Mouse (Mus musculus) forebrain, embryonic 10.5 days (tissue): ENCODE results near the gene 1600014C23Rik. TPM values are rescaled to one million over a fixed set of nuclear protein-coding genes. Genes with fewer than 3 reads are reported as not detected.
A peak's percentile ranks its signal among the peaks of the same experiment; 100 is the strongest.

Source experiments
- DNase-seq: peaks from one replicate; pipeline ENCODE4 v3.0.0-alpha.2; 2017; ENCODE audit warnings: low spot score; ENCODE audit errors: extremely low spot score
- H3K27ac ChIP-seq: fragments of 300-500 bp; sonication (generic); 2 replicates; pipeline ENCODE4 v1.5.1; 2016; ENCODE audit warnings: mild to moderate bottlenecking
- H3K27me3 ChIP-seq: fragments of 300-500 bp; sonication (generic); 2 replicates; pipeline ENCODE4 v1.6.1; 2016; ENCODE audit warnings: mild to moderate bottlenecking; ENCODE audit not compliant: poor library complexity, severe bottlenecking
- H3K36me3 ChIP-seq: fragments of 300-500 bp; sonication (generic); replicated peaks from 2 replicates; pipeline ENCODE4 v1.6.1; 2016; ENCODE audit warnings: mild to moderate bottlenecking, moderate library complexity
- H3K4me1 ChIP-seq: fragments of 300-500 bp; sonication (generic); 2 replicates; pipeline ENCODE4 v1.6.1; 2016
- H3K4me3 ChIP-seq: fragments of 300-500 bp; sonication (generic); 2 replicates; pipeline ENCODE4 v1.5.1; 2016; ENCODE audit warnings: mild to moderate bottlenecking, moderate library complexity
- H3K9me3 ChIP-seq: fragments of 300-500 bp; sonication (generic); 2 replicates; pipeline ENCODE4 v1.6.1; 2016; ENCODE audit warnings: mild to moderate bottlenecking, moderate library complexity
- WGBS: fragments of 180-500 bp; shearing (Covaris S2); methylation state at CpG from one replicate; pipeline ENCODE4 v1.1.7; 2016; 5-methylcytosine and 5-hydroxymethylcytosine counted together
- polyA plus RNA-seq: library from polyadenylated mRNA; unstranded; fragments of >200 nt; fragmentation: Nextera tagmentation; extraction: Ambion mirVana; gene quantifications from 2 replicates; pipeline ENCODE4 v1.2.1, GENCODE M21; 2016

Gene 1600014C23Rik
- polyA plus RNA-seq, 1 experiment from 2014 or later: not detected

DNA sequence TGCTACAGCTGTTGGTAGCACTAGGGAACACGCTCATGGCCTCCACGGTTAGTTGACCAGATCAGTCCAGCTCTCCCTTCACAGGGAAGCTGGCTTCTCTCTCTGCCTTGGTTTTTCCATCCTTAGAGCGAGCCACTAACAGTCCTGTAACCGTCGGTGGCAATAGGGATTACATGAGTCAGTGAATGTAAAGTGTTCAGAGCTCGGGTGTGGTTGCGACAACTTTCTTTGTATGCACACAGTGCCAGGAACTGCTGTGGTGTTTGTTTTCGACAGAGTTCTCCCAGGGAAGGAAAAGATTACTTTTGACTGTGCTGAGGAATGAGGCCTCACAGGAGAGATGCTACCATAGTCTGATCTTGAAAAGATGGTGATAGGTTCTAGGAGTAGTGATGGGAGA, 29.5 kb upstream of the 1600014C23Rik start:
- WGBS: 86% methylated on average over 8 of the region's 8 CpGs
- Histone ChIP-seq H3K27ac (no peak overlapping the region; the same call in 1 of the 2 replicates), H3K4me1 (peaks cover 51% of the 10 kb centered on the region), H3K36me3 (no peaks in the 10 kb centered on the region), H3K27me3 (peaks cover 19% of the 10 kb centered on the region), H3K9me3 (no peaks in the 10 kb centered on the region), H3K4me3 (no peak overlapping the region)
- DNase-seq: no peak

DNA sequence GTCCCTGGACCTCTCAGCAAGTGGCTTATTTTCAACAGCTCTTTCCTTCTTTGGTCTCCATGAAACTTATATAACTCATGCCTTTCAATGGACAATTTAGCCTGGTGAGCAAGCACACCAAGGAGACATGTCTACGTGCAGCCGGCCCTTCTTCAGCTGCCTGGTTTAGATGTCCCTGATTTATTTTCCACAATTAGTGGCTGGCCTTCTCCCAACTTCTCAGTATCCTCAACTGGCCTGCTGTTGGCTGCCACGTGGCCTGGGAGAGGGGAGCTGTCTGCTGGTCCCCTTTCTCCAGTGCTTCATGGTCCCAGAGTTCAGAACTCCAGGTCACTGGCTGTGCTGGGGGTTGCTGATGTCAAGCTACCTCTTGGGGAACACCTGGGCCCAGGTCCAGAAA, 28.3 kb upstream of the 1600014C23Rik start:
- Histone ChIP-seq H3K4me3 (no peak overlapping the region), H3K4me1 (peaks cover 46% of the 10 kb centered on the region), H3K9me3 (no peaks in the 10 kb centered on the region), H3K36me3 (no peaks in the 10 kb centered on the region), H3K27ac (no peak overlapping the region), H3K27me3 (peaks cover 16% of the 10 kb centered on the region)
- WGBS: 88% methylated on average over 3 of the region's 3 CpGs
- DNase-seq: no peak

DNA sequence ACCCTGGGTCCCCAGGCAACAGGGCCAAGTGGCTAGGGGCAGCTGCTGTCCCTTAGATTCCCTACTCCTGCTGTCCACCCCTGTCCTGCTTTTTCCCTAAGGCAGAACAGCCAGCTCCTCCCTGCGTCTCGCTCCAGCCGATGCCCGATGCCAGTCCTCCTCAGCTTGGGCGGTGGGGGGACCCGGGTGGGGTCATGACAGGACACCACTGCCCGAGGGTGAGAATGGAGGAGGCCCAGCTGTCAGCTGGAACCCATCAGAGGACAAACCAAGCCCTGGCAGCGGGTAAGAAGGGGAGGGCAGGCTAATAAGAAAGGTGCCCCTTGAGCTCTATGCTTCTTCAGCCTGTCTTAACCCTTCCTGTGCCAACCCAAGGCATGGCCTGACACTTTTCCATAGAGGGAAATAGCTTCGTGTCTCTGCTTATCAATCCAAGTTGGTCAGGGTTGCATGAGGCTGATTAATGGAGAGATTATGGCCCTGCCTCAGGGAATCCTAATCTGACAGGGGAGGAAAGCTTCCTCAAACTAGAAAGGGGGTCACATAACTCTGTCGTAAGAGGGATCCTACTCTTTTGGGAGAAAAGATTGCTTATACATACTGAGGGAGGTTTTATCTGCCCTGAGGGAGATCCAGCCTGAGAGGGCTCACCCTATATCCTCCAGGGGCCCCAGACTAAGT, 27.5 kb upstream of the 1600014C23Rik start:
- no peak overlapping the region for H3K27ac ChIP-seq
- DNase-seq: no peak

DNA sequence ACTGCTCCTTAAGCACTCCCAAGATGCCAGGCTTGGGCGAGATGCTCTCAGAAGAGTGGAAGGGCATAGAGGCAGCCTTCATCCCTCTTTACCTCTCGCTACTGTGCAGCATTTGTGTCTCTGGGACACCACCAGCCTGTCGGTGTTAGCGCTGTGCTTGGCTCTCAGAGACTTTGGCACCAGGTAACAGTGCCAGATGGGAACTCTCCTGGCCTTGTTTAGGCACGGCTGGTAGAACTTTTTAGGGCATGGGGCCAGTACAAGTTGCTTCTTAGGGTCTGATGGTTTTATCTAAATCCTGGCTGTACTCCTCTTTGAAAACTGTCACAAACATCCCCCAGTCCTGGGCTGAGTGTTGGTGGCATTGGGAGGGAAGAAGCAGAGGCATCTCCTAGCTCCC, 26.1 kb upstream of the 1600014C23Rik start:
- 89% methylated on average over 5 of the region's 5 CpGs for WGBS
- peaks cover 39% of the 10 kb centered on the region for H3K4me1 ChIP-seq
- H3K36me3 ChIP-seq: no peaks in the 10 kb centered on the region
- H3K27ac ChIP-seq: no peak overlapping the region
- H3K9me3 ChIP-seq: no peaks in the 10 kb centered on the region
- no peak for DNase-seq
- 0 out of 2 replicates have a peak, but pooled peaks cover 5% of the 10 kb centered on the region for H3K27me3 ChIP-seq
- no peak overlapping the region for H3K4me3 ChIP-seq

More for the DNA sequence above, 27.5 kb upstream of the 1600014C23Rik start:
- peaks cover 16% of the 10 kb centered on the region for H3K27me3 ChIP-seq
- H3K36me3 ChIP-seq: no peaks in the 10 kb centered on the region
- no peak overlapping the region for H3K4me3 ChIP-seq
- H3K9me3 ChIP-seq: no peaks in the 10 kb centered on the region
- 76% methylated on average over 10 of the region's 10 CpGs for WGBS
- peaks cover 46% of the 10 kb centered on the region for H3K4me1 ChIP-seq

DNA sequence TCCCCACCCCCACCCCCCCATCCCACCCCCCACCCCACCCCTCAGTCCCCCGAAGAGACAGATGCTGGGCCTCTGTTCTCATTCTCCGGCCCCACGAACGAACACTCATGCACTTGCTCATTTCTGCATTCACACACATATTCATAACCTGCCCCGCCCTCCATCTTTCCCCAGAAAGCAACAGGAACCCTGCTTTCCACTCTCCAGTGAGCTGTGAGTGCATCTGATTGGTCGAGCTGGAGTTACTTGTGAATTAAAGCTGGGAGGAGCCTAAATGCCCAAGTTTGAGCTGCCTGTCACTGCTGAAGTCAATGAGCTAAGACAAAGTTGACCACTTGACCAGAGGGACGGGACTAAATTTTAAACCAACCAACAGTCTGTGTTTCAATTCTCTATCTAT, 25.2 kb upstream of the 1600014C23Rik start:
- Histone ChIP-seq H3K4me3 (no peak overlapping the region), H3K4me1 (peaks cover 39% of the 10 kb centered on the region), H3K36me3 (no peaks in the 10 kb centered on the region), H3K27ac (no peak overlapping the region), H3K27me3 (0 out of 2 replicates have a peak, but pooled peaks cover 5% of the 10 kb centered on the region), H3K9me3 (no peaks in the 10 kb centered on the region)
- 77% methylated on average over 7 of the region's 7 CpGs for WGBS
- no peak for DNase-seq

DNA sequence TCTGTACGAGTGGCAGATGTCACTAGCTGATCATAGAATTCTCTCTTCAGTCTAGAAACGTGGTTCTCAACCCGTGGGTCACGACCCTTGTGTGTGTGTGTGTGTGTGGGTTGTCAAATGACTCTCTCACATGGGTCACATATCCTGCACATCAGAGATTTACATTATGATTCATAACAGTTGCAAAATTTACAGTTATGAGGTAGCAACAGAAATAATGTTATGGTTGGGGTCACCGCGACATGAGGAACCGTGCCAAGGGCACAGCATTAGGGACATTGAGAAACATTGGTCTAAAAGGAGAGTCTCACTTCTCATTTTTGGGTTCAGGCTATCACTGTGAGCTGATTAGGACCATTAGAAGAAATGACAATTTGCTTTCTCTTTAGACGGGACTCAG, 24.3 kb upstream of the 1600014C23Rik start:
- Histone ChIP-seq H3K4me3 (no peak overlapping the region), H3K36me3 (no peaks in the 10 kb centered on the region), H3K27ac (no peak overlapping the region), H3K9me3 (no peaks in the 10 kb centered on the region), H3K27me3 (0 out of 2 replicates have a peak, but pooled peaks cover 5% of the 10 kb centered on the region), H3K4me1 (peaks cover 39% of the 10 kb centered on the region)
- no peak for DNase-seq
- WGBS: 87% methylated on average over 8 of the region's 8 CpGs

DNA sequence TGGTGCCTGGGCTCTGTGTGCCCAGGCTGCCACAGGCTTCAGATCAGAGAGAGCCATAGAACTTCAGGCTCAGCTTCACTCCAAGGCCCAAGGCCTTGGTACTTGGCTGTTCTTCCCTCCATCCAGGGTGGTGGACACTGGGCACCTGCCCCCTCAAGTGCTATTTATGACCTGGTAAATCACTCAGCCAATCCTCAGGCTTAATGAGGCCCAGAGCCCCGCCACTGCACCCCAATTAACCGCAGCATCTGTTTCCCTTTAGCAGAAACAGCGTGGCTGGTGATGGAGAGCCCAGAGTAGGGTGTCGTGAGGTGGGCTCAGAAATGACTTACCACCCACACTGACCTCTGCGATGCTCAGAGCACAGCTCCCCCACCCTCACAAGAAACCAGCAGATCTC, 23.2 kb upstream of the 1600014C23Rik start:
- Histone ChIP-seq H3K9me3 (no peaks in the 10 kb centered on the region), H3K4me3 (no peak overlapping the region), H3K36me3 (no peaks in the 10 kb centered on the region), H3K27me3 (0 out of 2 replicates have a peak, but pooled peaks cover 5% of the 10 kb centered on the region), H3K4me1 (peaks cover 43% of the 10 kb centered on the region), H3K27ac (0 out of 2 replicates have a peak overlapping the region, but pooled peaks have one; percentile 16)
- 68% methylated on average over 5 of the region's 5 CpGs for WGBS
- DNase-seq: no peak

DNA sequence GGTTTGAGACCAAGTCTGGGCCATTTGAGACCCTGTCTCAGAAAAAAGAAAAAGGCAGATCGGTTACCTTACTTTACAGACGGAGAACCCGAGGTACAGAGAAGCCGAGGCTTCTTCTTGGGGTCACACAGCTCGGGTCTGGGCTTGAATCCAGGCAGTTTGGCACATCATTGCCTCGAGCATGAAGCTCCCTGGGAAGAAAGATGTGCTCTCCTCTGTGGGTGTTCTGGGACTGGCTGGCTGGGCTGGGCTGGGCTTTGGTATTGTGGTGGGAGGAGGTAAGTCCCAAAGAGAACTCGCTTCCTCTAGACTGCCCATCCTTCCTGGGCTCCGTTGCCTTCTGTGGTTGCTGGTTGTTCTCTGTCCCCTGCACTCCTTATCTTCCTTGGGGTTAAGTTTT, 22.7 kb upstream of the 1600014C23Rik start:
- Histone ChIP-seq H3K4me3 (no peak overlapping the region), H3K4me1 (peaks cover 40% of the 10 kb centered on the region), H3K36me3 (no peaks in the 10 kb centered on the region), H3K27ac (0 out of 2 replicates have a peak overlapping the region, but pooled peaks have one; percentile 16), H3K27me3 (0 out of 2 replicates have a peak, but pooled peaks cover 5% of the 10 kb centered on the region), H3K9me3 (no peaks in the 10 kb centered on the region)
- 80% methylated on average over 8 of the region's 8 CpGs for WGBS
- DNase-seq: no peak

DNA sequence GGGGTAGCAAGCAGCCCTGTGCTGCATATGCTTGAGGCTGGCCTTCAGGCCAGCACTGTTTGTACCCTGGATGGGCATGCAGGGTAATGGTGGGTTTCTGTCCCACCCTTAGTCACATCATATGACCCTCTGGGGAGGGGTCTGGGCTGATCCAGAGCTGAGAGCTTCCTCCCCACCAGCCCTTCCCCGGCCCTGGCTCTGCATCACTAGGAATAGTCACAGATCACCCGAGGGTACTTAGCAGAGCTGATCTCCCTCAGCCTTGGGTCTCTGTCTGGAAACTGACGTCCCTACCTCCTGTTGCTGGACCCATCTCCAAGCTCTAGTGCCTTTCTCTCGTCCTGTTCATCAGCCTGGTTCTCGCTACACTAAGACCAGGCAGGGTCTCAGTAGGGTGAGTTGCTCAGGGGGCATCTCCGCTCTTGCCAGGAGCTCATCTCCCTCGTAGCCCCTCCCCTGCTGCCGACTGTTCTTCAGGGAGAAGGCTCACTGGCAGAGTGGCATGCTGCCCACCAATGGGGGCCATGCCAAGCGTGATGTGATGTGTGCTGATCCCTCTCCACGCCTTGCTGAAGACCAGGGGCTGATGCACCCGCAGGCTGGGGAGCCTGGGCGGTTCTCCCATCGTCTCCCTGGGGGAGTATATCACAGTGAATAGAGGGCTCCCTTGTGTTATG, 20.7 kb upstream of the 1600014C23Rik start:
- WGBS: 88% methylated on average over 13 of the region's 13 CpGs

DNA sequence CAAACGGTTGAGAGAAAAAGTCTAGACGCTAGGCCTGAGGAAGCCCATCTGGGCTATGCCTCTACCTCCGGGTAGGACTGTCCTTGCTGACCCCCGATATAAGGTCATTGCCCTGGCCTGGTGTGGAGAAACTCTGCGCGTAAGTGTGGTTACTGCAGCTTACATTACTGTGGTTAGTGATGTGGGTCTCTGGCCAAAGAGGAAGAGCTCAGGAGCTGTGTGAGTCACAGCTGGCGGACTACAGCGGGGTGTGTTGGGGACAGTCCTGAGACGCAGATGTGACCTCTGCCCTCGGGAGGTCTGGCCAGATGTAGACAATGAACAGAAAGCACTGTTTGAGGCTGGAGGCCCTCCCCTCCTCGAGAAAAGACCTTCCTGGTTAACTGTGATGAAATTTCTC, 19.0 kb upstream of the 1600014C23Rik start:
- DNase-seq: no peak
- Histone ChIP-seq H3K4me1 (peaks cover 33% of the 10 kb centered on the region), H3K9me3 (no peaks in the 10 kb centered on the region), H3K4me3 (no peak overlapping the region), H3K36me3 (no peaks in the 10 kb centered on the region), H3K27me3 (no peaks in the 10 kb centered on the region), H3K27ac (peak overlapping the region; percentile 48)
- 59% methylated on average over 11 of the region's 11 CpGs for WGBS

More for the DNA sequence above, 20.7 kb upstream of the 1600014C23Rik start:
- no peak for DNase-seq
- 0 out of 2 replicates have a peak overlapping the region, but pooled peaks have one; percentile 17 for H3K27ac ChIP-seq
- H3K4me1 ChIP-seq: peaks cover 32% of the 10 kb centered on the region
- no peaks in the 10 kb centered on the region for H3K9me3 ChIP-seq
- H3K27me3 ChIP-seq: no peaks in the 10 kb centered on the region
- H3K36me3 ChIP-seq: no peaks in the 10 kb centered on the region
- H3K4me3 ChIP-seq: no peak overlapping the region

DNA sequence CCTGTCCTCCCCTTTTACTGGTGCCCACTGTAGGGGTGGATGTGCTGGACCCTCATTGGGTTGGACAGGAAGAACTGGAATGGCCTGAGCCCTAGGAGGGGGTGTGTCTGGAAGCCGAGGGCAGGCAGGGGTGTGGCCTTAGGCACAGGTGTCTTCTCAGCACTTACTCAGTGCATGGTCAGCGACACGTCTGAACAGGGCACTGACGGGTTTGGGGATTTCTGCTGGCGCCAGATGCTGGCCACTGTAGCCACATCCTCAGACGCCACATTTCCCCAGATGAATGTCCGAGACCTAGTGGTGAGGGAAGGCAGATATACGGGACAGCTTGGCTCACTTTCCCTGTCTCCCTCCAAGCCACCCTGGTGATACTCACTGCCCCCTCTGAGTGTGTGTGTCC, 18.4 kb upstream of the 1600014C23Rik start:
- Histone ChIP-seq H3K27me3 (no peaks in the 10 kb centered on the region), H3K4me1 (peaks cover 29% of the 10 kb centered on the region), H3K4me3 (no peak overlapping the region), H3K36me3 (no peaks in the 10 kb centered on the region), H3K9me3 (no peaks in the 10 kb centered on the region), H3K27ac (0 out of 2 replicates have a peak overlapping the region, but pooled peaks have one; percentile 48)
- WGBS: 83% methylated on average over 8 of the region's 8 CpGs
- DNase-seq: no peak

DNA sequence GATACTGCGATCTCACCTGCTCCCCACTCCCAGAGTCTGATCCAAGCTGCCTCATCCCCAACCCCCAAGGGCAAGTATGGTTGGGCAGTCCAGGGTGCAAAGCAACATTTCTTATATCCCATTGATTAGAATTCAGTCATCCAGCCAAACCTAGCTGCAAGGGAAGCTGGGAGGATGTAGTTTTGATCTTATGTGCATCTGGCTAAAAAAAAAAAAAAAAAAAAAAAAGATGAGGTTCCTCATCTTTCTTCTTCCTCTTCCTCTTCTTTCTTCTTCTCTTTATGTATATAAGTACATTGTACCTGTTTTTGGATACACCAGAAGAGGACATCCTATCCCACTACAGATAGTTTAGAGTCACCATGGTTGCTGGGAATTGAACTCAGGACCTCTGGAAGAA, 17.7 kb upstream of the 1600014C23Rik start:
- no peak overlapping the region for H3K4me3 ChIP-seq
- H3K27ac ChIP-seq: no peak overlapping the region
- no peak for DNase-seq
- H3K36me3 ChIP-seq: no peaks in the 10 kb centered on the region
- peaks cover 29% of the 10 kb centered on the region for H3K4me1 ChIP-seq
- no peaks in the 10 kb centered on the region for H3K9me3 ChIP-seq
- WGBS: 100% methylated on average over 1 of the region's 1 CpGs
- H3K27me3 ChIP-seq: no peaks in the 10 kb centered on the region

DNA sequence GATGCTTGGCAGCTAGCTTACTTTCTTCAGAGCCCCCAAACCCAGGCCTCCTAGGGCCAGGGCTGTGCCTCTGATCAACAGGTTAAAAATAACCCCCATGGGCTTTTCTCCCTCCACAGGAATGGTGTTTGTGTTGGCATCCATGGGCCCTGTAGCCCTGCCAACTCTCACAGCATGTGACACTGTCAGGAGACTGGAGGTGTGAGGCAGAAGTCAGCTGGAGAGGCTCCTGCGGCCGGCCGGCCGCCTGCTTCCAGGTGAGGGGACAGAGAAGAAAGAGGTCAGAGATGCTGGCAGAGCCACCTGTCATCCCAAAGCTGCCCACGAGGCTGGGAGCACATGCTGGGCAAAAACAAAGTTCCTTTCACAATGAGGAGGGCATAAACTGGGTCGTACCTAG, 15.5 kb upstream of the 1600014C23Rik start:
- DNase-seq: no peak
- Histone ChIP-seq H3K27ac (no peak overlapping the region), H3K36me3 (no peaks in the 10 kb centered on the region), H3K27me3 (no peaks in the 10 kb centered on the region; the same call in 1 of the 2 replicates), H3K4me3 (no peak overlapping the region), H3K4me1 (peaks cover 29% of the 10 kb centered on the region), H3K9me3 (no peaks in the 10 kb centered on the region)
- WGBS: 75% methylated on average over 6 of the region's 6 CpGs
